Mouse (Mus musculus): ENCODE data around the gene Ppa2. TPM values are rescaled to one million over a fixed set of nuclear protein-coding genes. Genes with fewer than 3 reads are reported as not detected.

Ppa2 gene
- polyA plus RNA-seq, 1 experiment from 2014 or later: 88.5 TPM

GRCm38 (mm10) chr3:133335166-133335565, 25.3 kb downstream of the Ppa2 start:
- ATAC-seq (ENCODE audit: low FRiP score): no peak
- 81% methylated on average over 2 of the region's 2 CpGs for WGBS

GRCm38 (mm10) chr3:133336400-133336799, 26.5 kb downstream of the Ppa2 start:
- no peaks in the 10 kb centered on the region for H3K27me3 ChIP-seq (ENCODE audit: control insufficient read depth, insufficient read depth, low read length)
- no peaks in the 10 kb centered on the region for H3K9me3 ChIP-seq (ENCODE audit: control insufficient read depth, low read length)
- H3K36me3 ChIP-seq (ENCODE audit: control insufficient read depth, insufficient read depth, low read length): no peaks in the 10 kb centered on the region
- no peak overlapping the region for H3K27ac ChIP-seq (ENCODE audit: low read depth, low read length)
- no peak overlapping the region for H3K4me3 ChIP-seq (ENCODE audit: low read depth, low read length)
- ATAC-seq (ENCODE audit: low FRiP score) (no peak), DNase-seq (ENCODE audit: low spot score, missing footprints) (peak; percentile 19)
- no peak overlapping the region for H3K4me2 ChIP-seq
- H3K9ac ChIP-seq (ENCODE audit: low read length): no peak overlapping the region
- H3K4me1 ChIP-seq (ENCODE audit: control insufficient read depth, insufficient read depth, low read length): no peaks in the 10 kb centered on the region
- WGBS: 79% methylated on average over 7 of the region's 7 CpGs

More at GRCm38 (mm10) chr3:133335166-133335565, 25.3 kb downstream of the Ppa2 start:
- H3K4me1 ChIP-seq (ENCODE audit: control insufficient read depth, insufficient read depth, low read length): no peaks in the 10 kb centered on the region
- no peaks in the 10 kb centered on the region for H3K36me3 ChIP-seq (ENCODE audit: control insufficient read depth, insufficient read depth, low read length)
- no peaks in the 10 kb centered on the region for H3K27me3 ChIP-seq (ENCODE audit: control insufficient read depth, insufficient read depth, low read length)
- no peaks in the 10 kb centered on the region for H3K9me3 ChIP-seq (ENCODE audit: control insufficient read depth, low read length)
- no peak overlapping the region for H3K27ac ChIP-seq (ENCODE audit: low read depth, low read length)
- no peak for DNase-seq (ENCODE audit: low spot score, missing footprints)
- H3K4me3 ChIP-seq (ENCODE audit: low read depth, low read length): no peak overlapping the region
- no peak overlapping the region for H3K9ac ChIP-seq (ENCODE audit: low read length)
- H3K4me2 ChIP-seq: no peak overlapping the region

- WGBS: 75% methylated on average over 9 of the region's 9 CpGs
- no peaks in the 10 kb centered on the region for H3K4me1 ChIP-seq (ENCODE audit: control insufficient read depth, insufficient read depth, low read length)
- H3K9ac ChIP-seq (ENCODE audit: low read length): no peak overlapping the region
- no peak overlapping the region for H3K4me3 ChIP-seq (ENCODE audit: low read depth, low read length)
- no peaks in the 10 kb centered on the region for H3K36me3 ChIP-seq (ENCODE audit: control insufficient read depth, insufficient read depth, low read length)
- DNase-seq (ENCODE audit: low spot score, missing footprints) (no peak), ATAC-seq (ENCODE audit: low FRiP score) (no peak; the same call in 1 of the 2 replicates)
- no peaks in the 10 kb centered on the region for H3K27me3 ChIP-seq (ENCODE audit: control insufficient read depth, insufficient read depth, low read length)
- H3K9me3 ChIP-seq (ENCODE audit: control insufficient read depth, low read length): no peaks in the 10 kb centered on the region
- H3K27ac ChIP-seq (ENCODE audit: low read depth, low read length): no peak overlapping the region
- no peak overlapping the region for H3K4me2 ChIP-seq
Observed at GRCm38 (mm10) chr3:133338851-133339356, 29.0 kb downstream of the Ppa2 start.

GRCm38 (mm10) chr3:133339411-133339823, 29.5 kb downstream of the Ppa2 start:
- Histone ChIP-seq H3K9ac (ENCODE audit: low read length) (no peak overlapping the region), H3K4me3 (ENCODE audit: low read depth, low read length) (no peak overlapping the region), H3K27me3 (ENCODE audit: control insufficient read depth, insufficient read depth, low read length) (no peaks in the 10 kb centered on the region), H3K4me1 (ENCODE audit: control insufficient read depth, insufficient read depth, low read length) (no peaks in the 10 kb centered on the region), H3K27ac (ENCODE audit: low read depth, low read length) (no peak overlapping the region), H3K4me2 (no peak overlapping the region), H3K9me3 (ENCODE audit: control insufficient read depth, low read length) (no peaks in the 10 kb centered on the region), H3K36me3 (ENCODE audit: control insufficient read depth, insufficient read depth, low read length) (no peaks in the 10 kb centered on the region)
- peak; percentile 28; the same call in 1 of the 2 replicates for ATAC-seq (ENCODE audit: low FRiP score)
- no peak for DNase-seq (ENCODE audit: low spot score, missing footprints)
- WGBS: 85% methylated on average over 11 of the region's 11 CpGs

- Histone ChIP-seq H3K9ac (ENCODE audit: low read length) (no peak overlapping the region), H3K9me3 (ENCODE audit: control insufficient read depth, low read length) (no peaks in the 10 kb centered on the region), H3K27me3 (ENCODE audit: control insufficient read depth, insufficient read depth, low read length) (no peaks in the 10 kb centered on the region), H3K36me3 (ENCODE audit: control insufficient read depth, insufficient read depth, low read length) (no peaks in the 10 kb centered on the region), H3K27ac (ENCODE audit: low read depth, low read length) (no peak overlapping the region), H3K4me3 (ENCODE audit: low read depth, low read length) (no peak overlapping the region), H3K4me1 (ENCODE audit: control insufficient read depth, insufficient read depth, low read length) (no peaks in the 10 kb centered on the region), H3K4me2 (no peak overlapping the region)
- DNase-seq (ENCODE audit: low spot score, missing footprints) (no peak), ATAC-seq (ENCODE audit: low FRiP score) (no peak)
- 86% methylated on average over 11 of the region's 11 CpGs for WGBS
Observed at GRCm38 (mm10) chr3:133341106-133341505, 31.2 kb downstream of the Ppa2 start.

- WGBS: 93% methylated on average over 7 of the region's 7 CpGs
- no peak overlapping the region for H3K9ac ChIP-seq (ENCODE audit: low read length)
- no peaks in the 10 kb centered on the region for H3K36me3 ChIP-seq (ENCODE audit: control insufficient read depth, insufficient read depth, low read length)
- H3K27ac ChIP-seq (ENCODE audit: low read depth, low read length): no peak overlapping the region
- no peak overlapping the region for H3K4me3 ChIP-seq (ENCODE audit: low read depth, low read length)
- no peak overlapping the region for H3K4me2 ChIP-seq
- ATAC-seq (ENCODE audit: low FRiP score) (no peak), DNase-seq (ENCODE audit: low spot score, missing footprints) (no peak)
- H3K4me1 ChIP-seq (ENCODE audit: control insufficient read depth, insufficient read depth, low read length): no peaks in the 10 kb centered on the region
- no peaks in the 10 kb centered on the region for H3K27me3 ChIP-seq (ENCODE audit: control insufficient read depth, insufficient read depth, low read length)
- H3K9me3 ChIP-seq (ENCODE audit: control insufficient read depth, low read length): no peaks in the 10 kb centered on the region
Observed at GRCm38 (mm10) chr3:133347535-133347934, 37.6 kb downstream of the Ppa2 start.

GRCm38 (mm10) chr3:133348847-133349246, 38.9 kb downstream of the Ppa2 start:
- H3K4me2 ChIP-seq: no peak overlapping the region
- no peak overlapping the region for H3K4me3 ChIP-seq (ENCODE audit: low read depth, low read length)
- H3K9me3 ChIP-seq (ENCODE audit: control insufficient read depth, low read length): no peaks in the 10 kb centered on the region
- ATAC-seq (ENCODE audit: low FRiP score) (no peak), DNase-seq (ENCODE audit: low spot score, missing footprints) (no peak)
- no peaks in the 10 kb centered on the region for H3K27me3 ChIP-seq (ENCODE audit: control insufficient read depth, insufficient read depth, low read length)
- no peak overlapping the region for H3K27ac ChIP-seq (ENCODE audit: low read depth, low read length)
- 84% methylated on average over 2 of the region's 2 CpGs for WGBS
- H3K4me1 ChIP-seq (ENCODE audit: control insufficient read depth, insufficient read depth, low read length): no peaks in the 10 kb centered on the region
- no peak overlapping the region for H3K9ac ChIP-seq (ENCODE audit: low read length)
- H3K36me3 ChIP-seq (ENCODE audit: control insufficient read depth, insufficient read depth, low read length): no peaks in the 10 kb centered on the region

GRCm38 (mm10) chr3:133357426-133357974, 47.6 kb downstream of the Ppa2 start:
- no peak overlapping the region for H3K4me3 ChIP-seq (ENCODE audit: low read depth, low read length)
- 80% methylated on average over 6 of the region's 6 CpGs for WGBS
- H3K36me3 ChIP-seq (ENCODE audit: control insufficient read depth, insufficient read depth, low read length): no peaks in the 10 kb centered on the region
- H3K27me3 ChIP-seq (ENCODE audit: control insufficient read depth, insufficient read depth, low read length): no peaks in the 10 kb centered on the region
- H3K27ac ChIP-seq (ENCODE audit: low read depth, low read length): no peak overlapping the region
- DNase-seq (ENCODE audit: low spot score, missing footprints) (no peak), ATAC-seq (ENCODE audit: low FRiP score) (no peak)
- no peak overlapping the region for H3K9ac ChIP-seq (ENCODE audit: low read length)
- H3K4me2 ChIP-seq: no peak overlapping the region
- H3K4me1 ChIP-seq (ENCODE audit: control insufficient read depth, insufficient read depth, low read length): no peaks in the 10 kb centered on the region
- no peaks in the 10 kb centered on the region for H3K9me3 ChIP-seq (ENCODE audit: control insufficient read depth, low read length)

GRCm38 (mm10) chr3:133357977-133358376, 48.1 kb downstream of the Ppa2 start:
- no peak overlapping the region for H3K4me2 ChIP-seq
- no peak for ATAC-seq (ENCODE audit: low FRiP score)
- DNase-seq (ENCODE audit: low spot score, missing footprints): no peak

More at GRCm38 (mm10) chr3:133357977-133358376, 48.1 kb downstream of the Ppa2 start:
- H3K36me3 ChIP-seq (ENCODE audit: control insufficient read depth, insufficient read depth, low read length): no peaks in the 10 kb centered on the region
- no peak overlapping the region for H3K9ac ChIP-seq (ENCODE audit: low read length)
- no peaks in the 10 kb centered on the region for H3K9me3 ChIP-seq (ENCODE audit: control insufficient read depth, low read length)
- H3K27ac ChIP-seq (ENCODE audit: low read depth, low read length): no peak overlapping the region
- H3K4me1 ChIP-seq (ENCODE audit: control insufficient read depth, insufficient read depth, low read length): no peaks in the 10 kb centered on the region
- no peaks in the 10 kb centered on the region for H3K27me3 ChIP-seq (ENCODE audit: control insufficient read depth, insufficient read depth, low read length)
- H3K4me3 ChIP-seq (ENCODE audit: low read depth, low read length): no peak overlapping the region

Measured in midbrain, embryonic 11.5 days (tissue).